Mouse (Mus musculus) cerebellum, adult 2 months (tissue): ENCODE data around the gene Pif1.

Experiments used
- CTCF ChIP-seq: fragments of 200-500 bp; IDR thresholded peaks from 2 replicates; pipeline ENCODE4 v1.5.1; 2011; ENCODE audit warnings: low read depth, mild to moderate bottlenecking, control low read depth, low read length, moderate library complexity, borderline replicate concordance; ENCODE audit not compliant: insufficient read depth
- POLR2A ChIP-seq: fragments of 200-500 bp; IDR thresholded peaks from 2 replicates; pipeline ENCODE4 v1.6.1; 2011; ENCODE audit warnings: low read length, control low read depth, borderline replicate concordance; ENCODE audit not compliant: insufficient read depth

DNA sequence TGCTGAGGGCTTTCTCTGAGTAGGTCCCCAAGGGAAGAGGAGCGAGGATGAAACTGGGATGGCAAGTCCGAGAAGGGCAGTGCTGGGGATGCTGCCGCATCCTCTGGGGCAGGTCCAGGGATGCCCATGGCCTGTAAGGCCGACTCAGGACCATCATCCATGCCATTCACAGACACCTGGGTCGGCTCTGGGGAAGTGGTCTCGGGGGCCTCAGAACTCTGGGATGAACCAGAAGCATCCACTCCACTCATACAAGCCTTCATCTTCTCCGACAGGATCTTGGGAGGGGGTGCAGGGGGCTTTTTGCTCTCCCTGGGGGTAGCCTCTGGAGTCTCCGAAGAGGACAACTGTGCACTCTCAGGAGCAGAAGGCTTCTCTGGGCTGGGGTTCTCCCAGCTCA lies 30.6 kb upstream of the Pif1 start:
- TF ChIP-seq CTCF = no peak
- TF ChIP-seq POLR2A = no peak
